Mouse (Mus musculus) heart, embryonic 10.5 days (tissue): Measurements from ENCODE around the gene Grik1. TPM values are rescaled to one million over a fixed set of nuclear protein-coding genes. Genes with fewer than 3 reads are reported as not detected.

Experiments
- DNase-seq: peaks from one replicate; pipeline ENCODE4 v3.0.0-alpha.2; 2017; ENCODE audit warnings: low spot score
- H3K27ac ChIP-seq: fragments of 300-500 bp; sonication (generic); 2 replicates; pipeline ENCODE4 v1.5.1; 2016; ENCODE audit warnings: mild to moderate bottlenecking
- H3K27me3 ChIP-seq: fragments of 300-500 bp; sonication (generic); 2 replicates; pipeline ENCODE4 v1.6.1; 2016; ENCODE audit warnings: mild to moderate bottlenecking; ENCODE audit not compliant: poor library complexity, insufficient read depth, severe bottlenecking
- H3K36me3 ChIP-seq: fragments of 300-500 bp; sonication (generic); 2 replicates; pipeline ENCODE4 v1.6.1; 2016; ENCODE audit warnings: mild to moderate bottlenecking, moderate library complexity
- H3K4me1 ChIP-seq: fragments of 300-500 bp; sonication (generic); 2 replicates; pipeline ENCODE4 v1.6.1; 2016; ENCODE audit warnings: mild to moderate bottlenecking
- H3K4me3 ChIP-seq: fragments of 300-500 bp; sonication (generic); 2 replicates; pipeline ENCODE4 v1.5.1; 2016; ENCODE audit warnings: mild to moderate bottlenecking, moderate library complexity
- H3K9me3 ChIP-seq: fragments of 300-500 bp; sonication (generic); 2 replicates; pipeline ENCODE4 v1.6.1; 2016; ENCODE audit warnings: mild to moderate bottlenecking, moderate library complexity
- WGBS: fragments of 180-500 bp; shearing (Covaris S2); methylation state at CpG from one replicate; pipeline ENCODE4 v1.1.7; 2016; 5-methylcytosine and 5-hydroxymethylcytosine counted together
- polyA plus RNA-seq: library from polyadenylated mRNA; unstranded; fragments of >200 nt; fragmentation: Nextera tagmentation; extraction: Ambion mirVana; gene quantifications from 2 replicates; pipeline ENCODE4 v1.2.1, GENCODE M21; 2016

Grik1 gene
- polyA plus RNA-seq, 1 experiment from 2014 or later: 0.35 TPM

- Histone ChIP-seq H3K36me3 (no peaks in the 10 kb centered on the region), H3K9me3 (no peaks in the 10 kb centered on the region), H3K27me3 (no peaks in the 10 kb centered on the region), H3K4me1 (no peaks in the 10 kb centered on the region), H3K27ac (no peak overlapping the region), H3K4me3 (no peak overlapping the region)
- DNase-seq: no peak
- 69% methylated on average over 3 of the region's 3 CpGs for WGBS
Observed at GRCm38 (mm10) chr16:87974076-87974443, 316.0 kb downstream of the Grik1 start.

GRCm38 (mm10) chr16:87973394-87974075 lies 316.5 kb downstream of the Grik1 start:
- Histone ChIP-seq H3K4me1 (no peaks in the 10 kb centered on the region), H3K36me3 (no peaks in the 10 kb centered on the region), H3K27me3 (no peaks in the 10 kb centered on the region), H3K9me3 (no peaks in the 10 kb centered on the region), H3K27ac (no peak overlapping the region), H3K4me3 (no peak overlapping the region)
- DNase-seq: no peak
- WGBS: 66% methylated on average over 2 of the region's 2 CpGs

GRCm38 (mm10) chr16:87971911-87972310 lies 318.2 kb downstream of the Grik1 start:
- WGBS: 85% methylated on average over 6 of the region's 6 CpGs

GRCm38 (mm10) chr16:87969936-87970335 lies 320.1 kb downstream of the Grik1 start:
- WGBS: 85% methylated on average over 3 of the region's 3 CpGs
- Histone ChIP-seq H3K4me1 (no peaks in the 10 kb centered on the region), H3K27me3 (no peaks in the 10 kb centered on the region), H3K27ac (no peak overlapping the region), H3K36me3 (no peaks in the 10 kb centered on the region), H3K4me3 (no peak overlapping the region), H3K9me3 (no peaks in the 10 kb centered on the region)
- DNase-seq: no peak

More at GRCm38 (mm10) chr16:87971911-87972310, 318.2 kb downstream of the Grik1 start:
- Histone ChIP-seq H3K4me3 (no peak overlapping the region), H3K36me3 (no peaks in the 10 kb centered on the region), H3K9me3 (no peaks in the 10 kb centered on the region), H3K27me3 (no peaks in the 10 kb centered on the region), H3K27ac (no peak overlapping the region), H3K4me1 (no peaks in the 10 kb centered on the region)
- no peak for DNase-seq

- 78% methylated on average over 6 of the region's 6 CpGs for WGBS
- H3K27me3 ChIP-seq: no peaks in the 10 kb centered on the region
- no peaks in the 10 kb centered on the region for H3K9me3 ChIP-seq
- H3K4me1 ChIP-seq: no peaks in the 10 kb centered on the region
- no peak overlapping the region for H3K4me3 ChIP-seq
- H3K36me3 ChIP-seq: no peaks in the 10 kb centered on the region
- DNase-seq: no peak
- no peak overlapping the region for H3K27ac ChIP-seq
Observed at GRCm38 (mm10) chr16:87961419-87961818, 328.6 kb downstream of the Grik1 start.

- Histone ChIP-seq H3K4me3 (no peak overlapping the region), H3K27me3 (no peaks in the 10 kb centered on the region), H3K36me3 (no peaks in the 10 kb centered on the region), H3K27ac (no peak overlapping the region), H3K4me1 (peaks cover 6% of the 10 kb centered on the region; the same call in 1 of the 2 replicates), H3K9me3 (no peaks in the 10 kb centered on the region)
- DNase-seq: no peak
- 88% methylated on average over 10 of the region's 10 CpGs for WGBS
Observed at GRCm38 (mm10) chr16:87957449-87957848, 332.6 kb downstream of the Grik1 start.

GRCm38 (mm10) chr16:87956178-87956577 lies 333.9 kb downstream of the Grik1 start:
- 63% methylated on average over 5 of the region's 5 CpGs for WGBS
- Histone ChIP-seq H3K27ac (no peak overlapping the region), H3K9me3 (no peaks in the 10 kb centered on the region), H3K4me1 (peaks cover 6% of the 10 kb centered on the region; the same call in 1 of the 2 replicates), H3K36me3 (no peaks in the 10 kb centered on the region), H3K4me3 (no peak overlapping the region), H3K27me3 (no peaks in the 10 kb centered on the region)
- no peak for DNase-seq

- no peaks in the 10 kb centered on the region for H3K9me3 ChIP-seq
- H3K27ac ChIP-seq: no peak overlapping the region
- no peak for DNase-seq
- no peaks in the 10 kb centered on the region for H3K27me3 ChIP-seq
- H3K36me3 ChIP-seq: no peaks in the 10 kb centered on the region
- no peak overlapping the region for H3K4me3 ChIP-seq
- peaks cover 6% of the 10 kb centered on the region; the same call in 1 of the 2 replicates for H3K4me1 ChIP-seq
- WGBS: 70% methylated on average over 9 of the region's 9 CpGs
Observed at GRCm38 (mm10) chr16:87954715-87955441, 335.2 kb downstream of the Grik1 start.

GRCm38 (mm10) chr16:87953176-87953575 lies 336.9 kb downstream of the Grik1 start:
- Histone ChIP-seq H3K9me3 (no peaks in the 10 kb centered on the region), H3K4me3 (no peak overlapping the region), H3K27me3 (no peaks in the 10 kb centered on the region), H3K27ac (no peak overlapping the region), H3K4me1 (peaks cover 6% of the 10 kb centered on the region; the same call in 1 of the 2 replicates), H3K36me3 (no peaks in the 10 kb centered on the region)
- DNase-seq: no peak
- WGBS: 86% methylated on average over 4 of the region's 4 CpGs

GRCm38 (mm10) chr16:87949881-87950280 lies 340.2 kb downstream of the Grik1 start:
- WGBS: 84% methylated on average over 11 of the region's 11 CpGs
- H3K27me3 ChIP-seq: no peaks in the 10 kb centered on the region
- DNase-seq: no peak

GRCm38 (mm10) chr16:87948122-87948521 lies 341.9 kb downstream of the Grik1 start:
- Histone ChIP-seq H3K27me3 (no peaks in the 10 kb centered on the region), H3K36me3 (no peaks in the 10 kb centered on the region), H3K27ac (no peak overlapping the region), H3K4me1 (no peaks in the 10 kb centered on the region), H3K4me3 (no peak overlapping the region), H3K9me3 (no peaks in the 10 kb centered on the region)
- WGBS: 55% methylated on average over 4 of the region's 4 CpGs
- DNase-seq: no peak

More at GRCm38 (mm10) chr16:87949881-87950280, 340.2 kb downstream of the Grik1 start:
- Histone ChIP-seq H3K36me3 (no peaks in the 10 kb centered on the region), H3K9me3 (no peaks in the 10 kb centered on the region), H3K27ac (no peak overlapping the region), H3K4me1 (peaks cover 2% of the 10 kb centered on the region; the same call in 1 of the 2 replicates), H3K4me3 (no peak overlapping the region)

GRCm38 (mm10) chr16:87944318-87944717 lies 345.7 kb downstream of the Grik1 start:
- Histone ChIP-seq H3K27me3 (no peaks in the 10 kb centered on the region), H3K9me3 (no peaks in the 10 kb centered on the region), H3K4me3 (no peak overlapping the region), H3K36me3 (no peaks in the 10 kb centered on the region), H3K27ac (no peak overlapping the region), H3K4me1 (no peaks in the 10 kb centered on the region)
- 52% methylated on average over 1 of the region's 1 CpGs for WGBS
- DNase-seq: no peak

GRCm38 (mm10) chr16:87942103-87942865 lies 347.8 kb downstream of the Grik1 start:
- no peak overlapping the region for H3K4me3 ChIP-seq

More at GRCm38 (mm10) chr16:87942103-87942865, 347.8 kb downstream of the Grik1 start:
- H3K27ac ChIP-seq: no peak overlapping the region
- H3K4me1 ChIP-seq: no peaks in the 10 kb centered on the region
- WGBS: 84% methylated on average over 13 of the region's 13 CpGs
- H3K36me3 ChIP-seq: no peaks in the 10 kb centered on the region
- no peaks in the 10 kb centered on the region for H3K27me3 ChIP-seq
- no peak for DNase-seq
- H3K9me3 ChIP-seq: no peaks in the 10 kb centered on the region
